Mouse (Mus musculus) cerebellum, adult 9-10 months (tissue): ENCODE measurements around the gene Wdr43.
"Not testable (repeated sequence)": the region's sequence is repeated elsewhere in the genome, so short reads cannot be mapped to it uniquely, and the experiment has no call there.

Experiments
- DNase-seq: peaks from one replicate; pipeline ENCODE4 v3.0.0; 2022

The Wdr43 gene

DNA sequence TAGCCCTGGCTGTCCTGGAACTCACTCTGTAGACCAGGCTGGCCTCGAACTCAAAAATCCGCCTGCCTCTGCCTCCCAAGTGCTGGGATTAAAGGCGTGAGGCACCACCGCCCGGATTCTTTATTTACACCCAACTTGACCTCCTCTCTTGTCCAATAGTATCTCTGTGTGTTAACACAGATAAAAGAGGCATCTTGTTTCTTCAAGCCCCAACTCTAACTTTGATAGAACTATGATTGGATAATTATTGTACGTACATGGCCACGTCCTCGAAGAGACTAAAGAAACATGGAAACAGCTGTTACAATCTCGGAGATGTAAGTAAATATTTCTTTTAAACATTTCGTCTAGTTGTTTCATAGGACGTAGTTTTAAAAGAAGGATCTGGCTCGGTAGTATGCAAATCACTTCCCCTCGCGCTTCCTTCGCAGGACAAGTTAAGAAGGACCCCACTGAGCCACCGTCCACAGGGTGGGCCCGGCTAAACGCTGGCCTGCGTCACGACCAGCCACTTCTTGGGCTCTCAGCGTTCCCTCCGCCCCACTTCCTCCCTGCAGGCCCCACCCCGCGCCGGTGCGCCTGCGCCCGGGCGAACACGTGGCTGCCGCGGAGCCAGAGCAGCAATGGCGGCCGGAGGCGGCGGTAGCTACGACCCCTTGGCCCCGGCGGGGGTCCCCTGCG lies at the start of gene Wdr43:
Gene Wdr43, plus strand, starts transcription at position 258 of the 681 bp plus-strand sequence.
- DNase-seq, result peak; percentile 94

- DNase-seq, result no peak
Observed at GRCm38 (mm10) chr17:71579176-71579705, 36.5 kb upstream of the Wdr43 start.

DNA sequence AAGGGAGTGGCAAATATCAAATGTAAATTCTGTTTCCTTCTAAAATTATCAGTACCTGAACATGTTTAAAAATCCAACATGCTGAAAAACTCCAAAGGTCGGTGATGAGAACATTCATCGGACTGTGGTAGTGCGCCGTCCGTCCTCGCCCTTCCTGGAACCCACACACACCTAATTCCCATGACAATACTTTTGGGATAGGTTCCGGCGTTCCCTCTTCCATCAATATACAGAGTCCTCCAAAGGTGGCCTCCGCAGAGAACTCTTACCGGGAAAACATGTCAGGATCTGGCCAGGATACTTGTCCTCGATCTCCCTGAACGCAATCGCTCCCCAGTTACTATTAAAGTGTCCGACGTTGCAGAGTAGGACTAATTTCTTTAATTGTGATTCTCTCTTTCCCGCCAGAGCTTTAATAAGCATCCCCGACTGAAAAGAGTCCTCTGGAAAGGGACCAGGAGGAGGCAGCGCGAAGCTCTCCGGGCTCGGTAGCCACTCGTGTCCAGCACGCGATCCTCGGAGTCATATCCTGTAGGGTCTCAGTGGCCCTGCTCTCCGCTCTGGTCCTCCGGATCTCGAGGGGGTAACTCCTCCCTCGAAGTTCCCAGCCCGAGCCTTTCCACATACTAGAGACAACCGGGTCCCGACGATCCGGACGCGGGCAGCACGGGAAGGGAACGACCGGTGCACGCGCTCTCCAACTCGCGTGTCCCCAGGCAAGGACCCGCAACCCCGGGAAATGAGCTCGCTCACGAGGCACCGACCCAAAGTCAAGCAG lies 17.6 kb upstream of the Wdr43 start:
- DNase-seq, result peak; percentile 31

- DNase-seq, result peak; percentile 94
Observed at GRCm38 (mm10) chr17:71598659-71599554, 16.8 kb upstream of the Wdr43 start.

- no peak for DNase-seq
Observed at GRCm38 (mm10) chr17:71616319-71617032, 781 bp downstream of the Wdr43 start.

- DNase-seq, result no peak
Observed at GRCm38 (mm10) chr17:71617033-71617362, 1.3 kb downstream of the Wdr43 start.

GRCm38 (mm10) chr17:71617974-71618373 lies 2.3 kb downstream of the Wdr43 start:
- no peak for DNase-seq

- no peak for DNase-seq
Observed at GRCm38 (mm10) chr17:71631806-71632205, 16.1 kb downstream of the Wdr43 start.

- peak; percentile 72 for DNase-seq
Observed at GRCm38 (mm10) chr17:71633350-71633749, 17.7 kb downstream of the Wdr43 start.

GRCm38 (mm10) chr17:71636786-71637185 lies 21.1 kb downstream of the Wdr43 start:
- DNase-seq, result no peak

GRCm38 (mm10) chr17:71637750-71638265 lies 22.1 kb downstream of the Wdr43 start:
- no peak for DNase-seq

DNA sequence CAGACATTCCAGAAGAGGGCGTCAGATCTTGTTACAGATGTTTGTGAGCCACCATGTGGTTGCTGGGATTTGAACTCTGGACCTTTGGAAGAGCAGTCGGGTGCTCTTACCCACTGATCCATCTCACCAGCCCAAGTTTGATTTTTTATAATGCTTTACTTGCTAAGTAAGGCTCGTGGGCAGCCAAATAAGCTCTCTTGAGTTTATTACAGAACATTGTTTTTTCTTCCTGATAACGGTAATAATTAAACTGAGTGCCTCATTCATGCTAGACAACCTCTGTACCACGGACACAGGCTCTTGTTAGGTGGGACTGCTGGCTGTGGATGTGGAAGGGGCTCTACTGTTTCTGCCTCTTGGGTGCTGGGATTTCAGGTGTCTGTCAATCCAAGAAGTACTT lies 23.4 kb downstream of the Wdr43 start:
- not testable (repeated sequence) for DNase-seq

DNA sequence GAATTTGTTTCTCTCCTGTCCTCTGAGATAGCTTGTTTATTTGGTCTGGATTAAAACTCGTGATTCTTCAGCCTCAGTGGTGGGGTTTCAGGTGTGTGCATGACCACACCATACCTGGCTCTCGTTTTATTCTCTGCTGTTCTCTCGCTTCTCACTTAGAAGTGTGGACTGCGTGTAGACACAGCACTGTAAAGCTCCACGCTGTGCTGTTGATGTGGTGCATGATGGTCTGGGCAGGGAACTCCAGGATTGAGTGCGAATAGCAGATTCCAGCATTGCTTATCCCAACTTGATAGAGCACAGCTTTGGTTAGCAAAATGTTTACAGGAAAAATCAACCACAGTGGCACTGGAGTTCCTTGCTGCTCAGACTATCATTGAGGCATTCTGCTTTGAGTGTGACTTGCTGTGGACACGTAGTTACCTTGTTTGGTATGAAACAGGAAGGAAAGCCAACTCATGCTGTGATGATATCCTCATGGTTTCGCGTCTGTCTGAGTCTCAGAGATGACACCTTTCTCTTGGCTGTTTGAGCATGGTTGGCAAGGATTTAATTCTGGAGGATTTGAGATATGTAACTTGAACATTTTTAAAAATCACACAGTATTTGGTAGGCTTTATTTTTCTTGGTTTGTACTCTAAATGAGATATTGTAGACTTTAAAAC lies 24.9 kb downstream of the Wdr43 start:
- DNase-seq, result peak; percentile 69

GRCm38 (mm10) chr17:71642190-71642589 lies 26.5 kb downstream of the Wdr43 start:
- DNase-seq, result no peak

- no peak for DNase-seq
Observed at GRCm38 (mm10) chr17:71650011-71650410, 34.3 kb downstream of the Wdr43 start.

DNA sequence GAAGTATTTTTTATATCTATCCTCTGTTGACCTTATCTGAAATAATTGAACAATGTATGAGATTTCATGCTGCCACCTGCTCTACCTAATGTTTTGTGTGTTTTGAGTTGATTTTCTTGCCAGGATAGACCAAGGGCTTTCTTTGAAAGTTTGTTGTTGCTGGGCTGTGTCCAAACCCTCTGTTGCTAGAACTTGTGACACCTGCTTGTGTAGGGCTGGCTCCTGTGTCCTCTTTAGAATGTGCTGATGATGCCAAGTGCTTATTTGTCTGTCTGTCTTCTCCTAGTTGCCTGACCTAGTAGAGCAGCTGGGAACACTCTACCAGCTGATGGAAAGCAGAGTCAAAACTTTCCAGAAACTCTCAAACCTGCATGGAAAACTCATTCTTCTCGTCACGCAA lies 36.8 kb downstream of the Wdr43 start:
- DNase-seq, result no peak

DNA sequence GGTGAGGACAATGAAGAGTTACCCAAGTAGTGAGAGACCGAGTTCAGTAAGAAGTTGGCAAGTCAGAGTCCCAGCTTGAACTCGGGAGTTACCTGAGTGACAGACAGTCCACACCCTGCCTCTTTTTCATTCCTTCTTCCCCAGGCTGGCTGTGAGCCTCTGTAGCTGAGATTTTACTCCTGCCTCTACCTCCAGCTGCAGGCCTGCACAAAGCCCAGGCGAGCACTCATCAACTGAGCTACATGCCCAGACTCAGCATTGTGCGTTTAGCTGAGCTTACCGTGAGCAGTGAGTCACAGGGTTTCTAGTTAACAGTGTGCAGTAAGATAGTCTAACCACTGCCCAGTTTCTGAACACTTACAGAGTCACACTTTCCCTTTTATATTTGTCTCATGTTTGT lies 37.2 kb downstream of the Wdr43 start:
- no peak for DNase-seq

GRCm38 (mm10) chr17:71657521-71657920 lies 41.8 kb downstream of the Wdr43 start:
- peak; percentile 68 for DNase-seq

- DNase-seq, result no peak
Observed at GRCm38 (mm10) chr17:71658666-71659065, 43.0 kb downstream of the Wdr43 start.

- DNase-seq, result no peak
Observed at GRCm38 (mm10) chr17:71660390-71660789, 44.7 kb downstream of the Wdr43 start.

- DNase-seq, result peak; percentile 65
Observed at GRCm38 (mm10) chr17:71662751-71663250, 47.1 kb downstream of the Wdr43 start.
